Mouse (Mus musculus) erythroblast, embryonic 14.5 days (primary cell): Measurements from ENCODE around the gene Asap3.

ENCODE experiments used
- GATA1 ChIP-seq: IDR thresholded peaks from 2 replicates; pipeline ENCODE4 v1.6.1; 2012; ENCODE audit warnings: low read length, inconsistent platforms, mixed read lengths
- TAL1 ChIP-seq: IDR thresholded peaks from 3 replicates; pipeline ENCODE4 v1.6.1; 2012; ENCODE audit warnings: low read length, inconsistent platforms, mixed read lengths

DNA sequence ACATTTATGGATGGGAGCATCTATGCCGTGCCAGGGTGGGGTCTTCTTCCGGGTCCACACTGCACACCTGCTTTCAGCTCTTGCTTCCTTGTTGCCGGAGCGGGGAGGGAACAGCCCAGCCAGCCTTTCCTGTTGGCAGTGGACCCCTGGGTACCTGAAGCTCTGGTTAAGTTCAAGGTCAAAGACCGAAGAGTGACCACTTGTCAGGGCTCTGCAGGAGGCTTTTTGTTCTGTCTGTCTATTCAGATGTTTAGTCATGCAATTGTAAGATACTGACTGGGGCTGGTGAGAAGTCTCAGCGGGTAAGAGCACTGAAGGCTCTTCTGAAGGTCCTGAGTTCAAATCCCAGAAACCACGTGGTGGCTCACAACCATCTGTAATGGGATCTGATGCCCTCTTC, 7.3 kb upstream of the Asap3 start:
- TF ChIP-seq GATA1 (no peak), TAL1 (no peak)
